Mouse (Mus musculus) embryo, embryonic 11 days (tissue): ENCODE results near the gene Atp1a2.
A peak's percentile ranks its signal among the peaks of the same experiment; 100 is the strongest.

Source experiments
- DNase-seq: peaks from one replicate; pipeline ENCODE4 v3.0.0-alpha.2; 2015

Gene Atp1a2

DNA sequence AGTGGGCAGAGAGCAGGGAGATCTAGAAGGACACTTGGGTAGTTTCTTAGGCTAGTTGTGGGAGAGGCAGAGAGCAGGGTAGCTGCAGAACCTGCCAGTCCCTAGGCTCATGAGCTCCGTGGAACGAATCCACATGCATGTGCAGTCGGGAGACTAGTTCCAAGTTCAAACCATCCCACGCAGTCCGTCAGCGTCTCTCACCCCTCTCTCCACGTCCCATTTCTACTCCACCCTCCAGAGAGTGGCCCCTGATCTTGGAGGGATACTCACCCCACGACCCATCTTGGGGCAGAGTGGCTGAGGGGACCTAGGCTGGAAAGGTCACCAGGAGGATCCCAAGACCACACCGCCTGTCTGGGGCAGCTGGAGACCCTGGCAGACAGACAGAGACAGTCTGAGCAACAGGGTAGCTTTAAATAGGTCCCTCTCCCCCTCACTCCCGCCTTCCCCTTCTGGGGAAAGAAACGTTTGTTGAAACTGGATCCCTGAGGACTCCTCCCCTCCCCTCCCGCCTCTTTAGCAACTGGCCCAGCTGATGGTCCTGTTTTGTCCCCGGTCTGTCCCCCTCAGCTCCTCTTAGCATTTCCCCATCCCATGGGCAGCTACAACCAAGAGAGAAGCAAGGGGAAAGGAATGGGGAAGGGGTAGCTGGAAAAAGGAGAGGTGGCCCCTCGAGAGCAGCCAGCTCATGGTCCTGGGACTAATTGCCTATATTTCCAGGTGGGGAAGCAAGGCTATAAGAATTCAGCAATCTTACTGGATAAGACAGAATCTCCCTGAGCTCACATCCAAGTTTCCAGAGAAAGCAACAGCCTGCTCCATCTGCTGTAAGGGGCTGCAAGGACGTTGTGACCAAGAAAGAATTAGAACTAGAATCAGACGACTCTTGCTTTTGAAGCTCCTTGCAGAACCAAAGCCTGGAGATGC lies at the start of gene Atp1a2:
Gene Atp1a2, minus strand, starts transcription at position 454 of the 927 bp plus-strand sequence.
- DNase-seq = peak; percentile 73

GRCm38 (mm10) chr1:172347382-172347781 lies 49.5 kb upstream of the Atp1a2 start:
- DNase-seq = no peak

DNA sequence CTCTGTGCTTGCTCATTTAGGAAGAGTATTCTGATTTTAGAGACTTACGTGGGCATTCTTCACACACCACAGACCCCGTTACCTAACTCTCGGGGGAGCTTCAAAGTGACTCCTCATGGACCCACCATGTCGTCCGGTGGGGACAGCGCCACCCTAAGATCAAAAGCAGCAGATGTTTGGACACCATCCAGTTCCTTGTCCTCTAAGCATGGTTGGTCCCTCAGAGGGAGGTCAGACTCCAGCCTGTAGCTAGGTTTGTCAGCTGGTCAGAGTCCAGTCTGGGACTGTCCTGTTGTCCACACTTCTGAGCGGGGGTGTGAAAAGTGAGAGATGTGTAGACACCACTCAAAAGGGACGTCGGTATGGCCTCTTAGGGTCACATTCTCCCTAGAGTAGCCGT lies 48.8 kb upstream of the Atp1a2 start:
- DNase-seq = no peak

DNA sequence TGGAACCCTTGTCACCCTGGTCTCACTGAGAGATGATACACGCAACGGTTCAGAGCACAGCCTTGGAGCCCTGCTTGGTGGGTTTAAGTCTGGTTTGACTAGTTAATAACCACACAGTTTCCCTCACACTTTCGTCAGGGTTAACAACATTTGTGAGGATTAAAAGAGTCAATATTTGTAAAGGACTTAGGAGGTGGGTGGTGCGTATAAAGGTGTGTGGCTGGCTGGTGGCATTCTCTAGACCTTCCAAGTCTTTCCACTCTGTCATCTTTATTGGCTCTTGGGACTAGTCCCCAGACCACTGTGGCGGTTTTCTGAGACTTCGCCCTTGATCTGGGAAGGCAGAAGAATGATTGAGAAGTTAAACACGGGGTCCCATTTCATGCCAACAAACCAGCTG lies 47.0 kb upstream of the Atp1a2 start:
- no peak for DNase-seq

DNA sequence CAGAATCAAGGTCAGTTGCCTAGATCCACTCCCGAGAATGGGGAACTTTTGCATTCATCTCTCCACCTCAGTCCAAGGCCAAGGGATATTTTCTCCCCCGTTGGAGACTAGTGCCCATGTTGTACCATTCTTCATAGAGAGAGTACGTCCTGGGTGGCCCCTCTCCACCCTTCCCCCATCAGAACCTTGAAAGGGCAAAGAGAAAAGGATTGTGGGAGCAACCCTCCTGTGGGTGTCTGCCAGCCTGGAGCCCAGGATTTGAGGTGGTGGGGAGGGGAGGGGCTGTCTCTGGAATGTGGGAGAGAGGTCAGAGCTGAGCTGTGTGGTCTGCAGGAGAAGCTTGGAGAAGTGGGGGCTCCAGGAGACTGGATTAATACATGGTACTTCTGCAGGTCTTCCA lies 46.0 kb upstream of the Atp1a2 start:
- DNase-seq = no peak

DNA sequence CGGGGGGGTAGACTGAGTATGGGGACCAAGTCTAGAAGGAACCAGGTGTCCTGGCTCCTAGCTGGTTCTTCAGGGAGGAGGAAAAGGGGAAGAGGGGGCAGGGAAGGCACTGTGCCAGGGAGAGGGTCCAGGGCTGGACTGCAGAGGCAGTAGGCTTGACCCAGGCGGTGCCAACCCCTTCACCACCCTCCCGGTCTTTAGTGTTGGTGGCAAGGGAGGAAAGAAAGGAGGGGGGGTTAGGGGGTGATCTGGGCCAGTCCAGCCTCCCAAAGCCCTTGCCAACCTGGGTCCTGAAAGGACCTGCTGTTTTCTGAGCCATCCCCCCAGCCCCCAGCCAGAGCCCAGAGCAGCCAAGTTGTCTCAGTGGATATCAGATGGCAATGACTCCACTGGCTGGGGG lies 44.9 kb upstream of the Atp1a2 start:
- DNase-seq = no peak

DNA sequence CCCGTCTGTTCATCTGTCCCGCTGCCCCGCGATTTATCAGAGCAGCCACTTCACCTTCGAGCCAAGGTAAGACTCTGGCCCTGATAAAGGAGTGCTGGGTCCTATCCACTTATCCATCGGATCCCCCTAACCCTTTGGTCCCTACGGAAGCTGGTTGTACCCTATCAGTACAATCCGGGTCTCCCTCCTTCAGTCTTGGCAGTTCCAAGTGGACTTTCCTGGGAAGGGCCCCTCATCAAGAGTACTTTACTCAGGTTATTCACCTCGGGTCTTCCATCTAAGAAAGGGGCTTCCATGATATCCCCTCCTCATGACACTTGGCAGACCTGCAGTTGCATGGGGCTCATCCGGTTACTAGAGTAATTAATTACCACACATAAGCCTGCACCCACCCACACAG lies 43.5 kb upstream of the Atp1a2 start:
- no peak for DNase-seq

DNA sequence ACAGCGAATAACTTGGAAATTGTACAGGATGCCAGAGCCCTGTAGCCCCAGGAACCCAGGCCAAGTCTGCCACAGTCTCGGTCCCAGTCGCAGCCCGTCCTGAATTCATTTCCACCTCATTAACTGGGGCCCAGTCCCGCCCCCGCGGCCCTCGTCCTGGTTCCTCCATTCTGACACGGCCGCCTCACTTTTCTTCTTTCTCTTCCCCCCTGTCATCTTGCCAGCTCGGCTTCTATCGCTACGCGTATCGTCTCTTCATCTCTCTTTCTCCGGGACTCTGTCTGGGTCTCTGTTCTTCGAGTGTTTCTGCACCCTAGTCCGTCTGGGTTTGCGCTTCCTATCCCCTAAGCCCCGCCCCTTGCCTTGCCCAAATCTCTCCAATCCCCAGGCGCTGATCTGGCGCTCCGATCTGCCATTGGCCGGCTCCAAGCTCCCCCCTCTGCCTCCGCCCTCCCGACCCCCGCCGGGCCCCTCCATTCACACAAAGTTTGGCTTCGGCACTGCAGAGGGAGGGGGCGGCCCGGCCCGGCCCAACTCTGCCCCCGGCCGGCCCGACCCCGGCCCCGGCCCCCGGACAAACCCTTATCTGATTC lies 43.0 kb upstream of the Atp1a2 start, which contains the start of gene Kcnj10:
Gene Kcnj10, plus strand, starts transcription at position 482 of the 593 bp plus-strand sequence.
- peak; percentile 93 for DNase-seq

DNA sequence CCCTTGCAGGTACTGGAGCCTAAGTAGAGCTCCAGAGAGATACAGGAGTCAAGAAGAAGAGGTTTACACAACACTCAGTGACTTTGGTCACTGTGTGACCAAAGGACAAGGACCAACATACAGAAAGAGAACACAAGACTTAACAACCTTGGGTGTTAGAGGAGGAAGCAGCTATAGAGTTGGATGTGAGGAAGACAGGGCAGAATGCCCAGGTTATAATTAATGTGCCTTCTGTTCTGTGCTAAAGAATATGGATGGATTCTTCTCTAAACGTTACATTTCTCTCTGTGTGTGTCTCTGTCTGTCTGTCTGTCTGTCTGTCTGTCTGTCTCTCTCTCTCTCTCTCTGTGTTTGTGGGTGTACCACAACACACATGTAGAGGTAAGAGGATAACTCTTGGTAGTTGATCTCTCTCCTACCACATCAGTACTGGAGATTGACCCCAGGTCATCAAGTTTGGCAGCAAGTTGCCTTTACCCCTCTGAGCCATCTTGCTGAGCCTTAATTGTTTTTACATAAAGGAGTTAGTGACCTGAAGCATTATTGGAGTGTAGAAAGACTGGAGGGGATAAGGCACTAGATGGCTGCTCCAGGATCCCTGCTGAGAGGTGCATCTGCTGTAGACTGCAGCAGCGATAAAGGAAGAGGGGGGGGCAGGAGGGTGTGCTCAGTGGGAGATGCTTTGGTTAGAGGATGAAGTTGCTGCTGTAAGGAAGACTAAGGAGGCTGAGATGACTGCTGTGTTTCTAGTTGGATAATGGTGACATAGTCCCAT lies 39.7 kb upstream of the Atp1a2 start:
- DNase-seq = no peak

DNA sequence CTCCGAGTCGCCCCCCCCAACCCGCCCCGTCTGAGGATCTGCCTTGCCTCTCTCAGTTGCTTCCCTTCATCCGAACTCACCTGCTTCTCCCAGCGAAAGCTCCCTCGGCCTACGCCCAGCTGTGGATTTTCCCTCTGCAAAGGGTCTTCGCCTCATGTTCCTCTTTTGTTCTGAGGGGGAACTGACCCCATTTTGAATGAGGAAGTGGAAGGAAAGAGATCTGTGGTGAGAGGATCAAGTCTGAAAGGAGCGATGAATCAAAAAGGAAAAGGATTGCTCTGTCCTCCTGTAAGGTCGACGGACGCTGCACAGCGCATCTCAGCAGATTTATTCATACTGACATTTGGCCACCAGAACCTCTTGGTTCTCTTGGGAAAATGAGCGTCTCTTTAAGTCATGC lies 37.9 kb upstream of the Atp1a2 start:
- no peak for DNase-seq

GRCm38 (mm10) chr1:172333512-172333911 lies 35.6 kb upstream of the Atp1a2 start:
- DNase-seq = no peak

- no peak for DNase-seq
Observed at GRCm38 (mm10) chr1:172332925-172333324, 35.1 kb upstream of the Atp1a2 start.

- DNase-seq = no peak
Observed at GRCm38 (mm10) chr1:172331422-172331947, 33.6 kb upstream of the Atp1a2 start.

DNA sequence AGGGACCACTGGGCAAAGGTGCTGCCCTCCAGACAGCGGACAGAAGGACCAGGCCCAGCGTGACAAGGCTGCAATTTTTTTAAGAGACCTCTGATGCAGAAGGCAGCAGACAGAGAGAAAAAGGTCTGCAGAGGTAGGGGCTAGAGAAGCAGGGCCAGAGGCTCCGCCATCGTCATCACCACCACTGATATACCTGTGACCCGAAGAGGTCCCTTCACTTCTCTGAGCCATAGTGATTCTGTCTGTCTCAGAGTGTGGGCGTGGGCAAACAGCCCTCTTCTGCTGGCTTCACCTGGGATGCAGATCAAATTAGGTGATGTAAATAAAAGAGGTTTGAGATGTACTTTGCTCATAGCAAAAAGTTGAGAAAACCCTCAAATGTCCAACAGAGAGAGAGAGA lies 31.8 kb upstream of the Atp1a2 start:
- no peak for DNase-seq

- peak; percentile 62 for DNase-seq
Observed at GRCm38 (mm10) chr1:172329131-172329530, 31.3 kb upstream of the Atp1a2 start, which contains the start of gene Kcnj9. TSS of gene Kcnj9 (minus strand) at chr1:172329318.

GRCm38 (mm10) chr1:172328461-172328860 lies 30.6 kb upstream of the Atp1a2 start:
- DNase-seq = no peak

- no peak for DNase-seq
Observed at GRCm38 (mm10) chr1:172328041-172328440, 30.2 kb upstream of the Atp1a2 start.

GRCm38 (mm10) chr1:172327206-172328001 lies 29.5 kb upstream of the Atp1a2 start:
- no peak for DNase-seq

GRCm38 (mm10) chr1:172326684-172327083 lies 28.8 kb upstream of the Atp1a2 start:
- no peak for DNase-seq

- DNase-seq = peak; percentile 83
Observed at GRCm38 (mm10) chr1:172325680-172326535, 28.0 kb upstream of the Atp1a2 start.

DNA sequence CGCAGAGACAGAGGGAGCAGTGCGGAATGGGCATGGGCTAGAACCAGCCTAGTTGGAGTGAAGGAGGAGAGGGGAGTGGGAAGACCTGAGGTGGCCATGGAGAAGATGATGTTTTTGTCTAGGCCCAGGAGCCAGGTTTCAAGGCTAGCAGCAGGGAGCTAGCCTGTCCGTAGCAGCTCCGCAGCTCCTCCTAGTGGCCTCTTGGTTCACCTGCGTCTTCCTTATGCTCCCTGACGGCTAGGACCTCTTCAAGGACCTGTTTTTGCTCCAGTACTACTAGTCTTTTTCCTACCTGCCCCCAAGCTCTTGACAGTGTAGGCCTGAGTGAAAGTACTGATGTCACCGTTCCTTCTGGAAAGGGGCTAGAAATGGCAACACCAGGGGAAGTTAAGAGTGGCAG lies 26.9 kb upstream of the Atp1a2 start:
- peak; percentile 92 for DNase-seq
